Mouse (Mus musculus) liver, embryonic 15.5 days (tissue): ENCODE results near the gene Pard3. TPM values are rescaled to one million over a fixed set of nuclear protein-coding genes. Genes with fewer than 3 reads are reported as not detected.

Experiments
- ATAC-seq: fragments of 200-750 bp; cut with Nextera tagmentation; 2 replicates; pipeline ENCODE4 v1.8.0; 2017; ENCODE audit warnings: moderate number of reproducible peaks, mild to moderate bottlenecking, moderate library complexity; ENCODE audit not compliant: insufficient read depth
- H3K27ac ChIP-seq: fragments of 300-500 bp; sonication (generic); replicated peaks from 2 replicates; pipeline ENCODE4 v1.5.1; 2015; ENCODE audit warnings: mild to moderate bottlenecking, inconsistent platforms
- H3K27me3 ChIP-seq: fragments of 300-500 bp; sonication (generic); 2 replicates; pipeline ENCODE4 v1.6.1; 2015; ENCODE audit warnings: mild to moderate bottlenecking, inconsistent platforms
- H3K36me3 ChIP-seq: fragments of 300-500 bp; sonication (generic); replicated peaks from 2 replicates; pipeline ENCODE4 v1.6.1; 2015; ENCODE audit warnings: moderate library complexity, mild to moderate bottlenecking, inconsistent platforms
- H3K4me1 ChIP-seq: fragments of 300-500 bp; sonication (generic); replicated peaks from 2 replicates; pipeline ENCODE4 v1.6.1; 2015; ENCODE audit warnings: inconsistent platforms
- H3K4me2 ChIP-seq: fragments of 300-500 bp; sonication (generic); 2 replicates; pipeline ENCODE4 v1.6.1; 2015; ENCODE audit warnings: moderate library complexity, mild to moderate bottlenecking, inconsistent platforms
- H3K4me3 ChIP-seq: fragments of 300-500 bp; sonication (generic); replicated peaks from 2 replicates; pipeline ENCODE4 v1.5.1; 2015; ENCODE audit warnings: mild to moderate bottlenecking, inconsistent platforms
- H3K9ac ChIP-seq: fragments of 300-500 bp; sonication (generic); 2 replicates; pipeline ENCODE4 v1.6.1; 2015; ENCODE audit warnings: moderate library complexity, mild to moderate bottlenecking, inconsistent platforms
- H3K9me3 ChIP-seq: fragments of 300-500 bp; sonication (generic); replicated peaks from 2 replicates; pipeline ENCODE4 v1.6.1; 2016; ENCODE audit warnings: inconsistent platforms
- WGBS: fragments of 180-500 bp; shearing (Covaris S2); methylation state at CpG from one replicate; pipeline ENCODE4 v1.1.7; 2015; ENCODE audit warnings: mixed read lengths; ENCODE audit not compliant: insufficient replicate concordance; 5-methylcytosine and 5-hydroxymethylcytosine counted together
- polyA plus RNA-seq: library from polyadenylated mRNA; unstranded; fragments of >200 nt; fragmentation: Nextera tagmentation; extraction: Ambion mirVana; gene quantifications from 2 replicates; pipeline ENCODE4 v1.2.1, GENCODE M21; 2015

Gene Pard3
- polyA plus RNA-seq, 1 experiment from 2014 or later, result 6.3 TPM

DNA sequence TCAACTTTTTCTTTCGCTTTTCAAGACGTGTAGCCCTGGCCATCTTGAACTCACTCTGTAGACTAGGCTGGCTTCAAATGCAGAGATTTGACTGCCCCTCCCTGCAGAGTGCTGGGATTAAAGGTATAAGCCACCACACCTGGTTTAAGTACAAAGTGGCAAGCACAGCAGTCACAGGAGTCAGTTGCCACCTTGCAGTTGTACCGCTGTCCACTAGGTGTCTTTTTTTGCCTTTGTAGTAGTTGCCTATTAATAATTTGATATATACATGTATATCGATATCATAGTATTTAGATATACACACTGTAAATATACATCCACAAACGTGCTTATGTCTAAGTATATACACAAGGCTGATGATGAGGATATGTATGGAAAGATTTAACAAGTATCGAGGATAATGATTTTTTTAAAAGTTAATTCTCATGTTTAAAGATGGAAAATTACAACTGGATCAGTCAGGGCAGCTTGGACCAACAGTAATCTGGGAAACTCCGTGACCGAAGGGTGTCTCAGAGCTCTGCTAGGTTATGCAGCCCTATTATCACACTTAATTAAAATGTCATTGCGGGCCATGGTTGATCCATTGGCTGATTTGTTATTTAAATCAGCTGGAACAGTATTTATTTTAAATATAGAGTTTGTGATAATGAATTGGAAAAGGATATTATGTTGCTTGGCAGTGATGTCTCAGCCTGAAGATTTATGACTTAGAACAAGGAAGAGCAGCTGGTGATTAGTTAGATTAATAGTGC, 220.9 kb downstream of the Pard3 start:
- H3K36me3 ChIP-seq, result no peaks in the 10 kb centered on the region
- H3K4me2 ChIP-seq, result no peak overlapping the region
- ATAC-seq, result no peak
- no peak overlapping the region for H3K4me3 ChIP-seq
- no peak overlapping the region for H3K27ac ChIP-seq
- no peak overlapping the region for H3K9ac ChIP-seq
- H3K4me1 ChIP-seq, result no peaks in the 10 kb centered on the region
- H3K9me3 ChIP-seq, result no peaks in the 10 kb centered on the region
- H3K27me3 ChIP-seq, result no peaks in the 10 kb centered on the region
- 62% methylated on average over 9 of the region's 9 CpGs for WGBS

GRCm38 (mm10) chr8:127287816-127288215, 224.1 kb downstream of the Pard3 start:
- 65% methylated on average over 10 of the region's 10 CpGs for whole genome bisulfite sequencing
- Histone ChIP-seq H3K9ac (no peak overlapping the region), H3K27me3 (no peaks in the 10 kb centered on the region), H3K4me3 (no peak overlapping the region), H3K4me1 (no peaks in the 10 kb centered on the region), H3K4me2 (no peak overlapping the region), H3K36me3 (no peaks in the 10 kb centered on the region), H3K9me3 (no peaks in the 10 kb centered on the region), H3K27ac (no peak overlapping the region)
- ATAC-seq, result no peak

DNA sequence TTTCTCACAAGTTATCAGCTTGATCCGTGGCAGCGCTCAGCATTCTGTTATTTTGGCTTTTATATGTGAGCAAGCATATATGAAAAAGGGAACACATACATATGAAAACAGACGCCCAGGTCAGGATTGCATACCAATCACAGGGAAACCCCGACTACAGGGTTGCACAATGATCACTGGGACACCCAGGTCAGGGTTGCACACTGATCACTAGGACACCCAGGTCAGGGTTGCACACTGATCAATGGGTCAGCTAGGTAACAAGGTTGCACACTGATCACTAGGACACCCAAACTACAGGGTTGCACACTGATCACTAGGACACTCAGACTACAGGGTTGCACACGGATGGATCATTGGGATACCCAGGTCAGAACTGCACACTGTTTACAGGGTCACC, 228.6 kb downstream of the Pard3 start:
- Histone ChIP-seq H3K27me3 (no peaks in the 10 kb centered on the region), H3K4me1 (no peaks in the 10 kb centered on the region), H3K36me3 (no peaks in the 10 kb centered on the region), H3K9ac (no peak overlapping the region), H3K4me2 (no peak overlapping the region), H3K4me3 (no peak overlapping the region), H3K9me3 (no peaks in the 10 kb centered on the region), H3K27ac (no peak overlapping the region)
- ATAC-seq, result peak; percentile 34; the same call in 1 of the 2 replicates
- 63% methylated on average over 5 of the region's 5 CpGs for WGBS

- Histone ChIP-seq H3K9me3 (no peaks in the 10 kb centered on the region), H3K4me2 (no peak overlapping the region), H3K4me3 (no peak overlapping the region), H3K36me3 (no peaks in the 10 kb centered on the region), H3K27ac (no peak overlapping the region), H3K4me1 (no peaks in the 10 kb centered on the region), H3K27me3 (no peaks in the 10 kb centered on the region), H3K9ac (no peak overlapping the region)
- no peak for ATAC-seq
- 59% methylated on average over 6 of the region's 6 CpGs for WGBS
Observed at GRCm38 (mm10) chr8:127293025-127293729, 229.5 kb downstream of the Pard3 start.

DNA sequence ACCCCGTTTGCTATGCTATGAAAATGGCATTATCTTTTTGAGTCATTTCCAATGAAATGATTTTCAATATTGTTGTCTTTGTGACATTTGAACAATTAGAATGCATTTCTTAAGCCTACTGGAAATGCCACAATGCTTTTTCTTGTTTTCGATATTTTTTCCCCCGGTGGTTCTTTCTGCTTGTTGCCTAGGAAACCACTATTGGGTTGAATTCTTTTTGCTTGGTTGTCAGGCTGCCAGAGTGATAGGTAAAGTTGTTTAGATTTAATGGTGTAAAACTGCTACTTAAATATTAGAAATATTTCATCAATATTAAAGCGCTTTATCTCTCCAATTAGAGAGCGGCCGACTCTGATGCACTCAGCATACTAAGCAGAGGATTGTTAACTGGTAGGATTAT, 230.4 kb downstream of the Pard3 start:
- H3K27ac ChIP-seq, result no peak overlapping the region
- 74% methylated on average over 6 of the region's 6 CpGs for WGBS
- no peaks in the 10 kb centered on the region for H3K36me3 ChIP-seq
- no peak overlapping the region for H3K4me3 ChIP-seq
- ATAC-seq, result no peak
- H3K4me1 ChIP-seq, result no peaks in the 10 kb centered on the region
- H3K9ac ChIP-seq, result no peak overlapping the region
- H3K27me3 ChIP-seq, result no peaks in the 10 kb centered on the region
- no peak overlapping the region for H3K4me2 ChIP-seq
- H3K9me3 ChIP-seq, result no peaks in the 10 kb centered on the region

- WGBS, result 86% methylated on average over 13 of the region's 13 CpGs
Observed at GRCm38 (mm10) chr8:127295848-127296247, 232.2 kb downstream of the Pard3 start.

DNA sequence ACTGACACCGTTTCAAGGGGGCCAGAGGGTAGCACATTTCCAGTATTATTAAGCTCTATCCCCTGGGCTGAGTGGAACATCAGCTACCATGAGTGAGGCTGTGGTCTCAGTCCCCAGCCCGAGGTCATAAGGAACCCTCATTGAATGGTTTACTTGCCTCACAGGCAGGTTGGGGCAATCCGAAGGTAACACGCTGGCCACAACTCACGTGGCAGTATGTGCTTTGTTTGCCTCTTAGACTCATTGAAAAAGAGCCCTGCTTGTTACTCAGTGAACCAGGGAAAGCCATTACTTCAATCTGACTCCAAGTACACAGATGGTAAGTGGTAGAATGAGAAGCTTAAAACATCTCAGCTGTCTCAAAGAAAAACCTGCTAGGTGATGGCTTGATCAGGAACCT, 236.8 kb downstream of the Pard3 start:
- Histone ChIP-seq H3K9ac (no peak overlapping the region), H3K27ac (no peak overlapping the region), H3K4me1 (no peaks in the 10 kb centered on the region), H3K36me3 (no peaks in the 10 kb centered on the region), H3K9me3 (no peaks in the 10 kb centered on the region), H3K4me2 (no peak overlapping the region), H3K27me3 (no peaks in the 10 kb centered on the region), H3K4me3 (no peak overlapping the region)
- ATAC-seq, result no peak
- WGBS, result 68% methylated on average over 5 of the region's 5 CpGs

More at GRCm38 (mm10) chr8:127295848-127296247, 232.2 kb downstream of the Pard3 start:
- no peaks in the 10 kb centered on the region for H3K27me3 ChIP-seq
- H3K27ac ChIP-seq, result no peak overlapping the region
- H3K4me1 ChIP-seq, result no peaks in the 10 kb centered on the region
- H3K9ac ChIP-seq, result no peak overlapping the region
- no peak overlapping the region for H3K4me2 ChIP-seq
- no peak overlapping the region for H3K4me3 ChIP-seq
- H3K36me3 ChIP-seq, result no peaks in the 10 kb centered on the region
- H3K9me3 ChIP-seq, result no peaks in the 10 kb centered on the region
- no peak for ATAC-seq

- Histone ChIP-seq H3K9me3 (no peaks in the 10 kb centered on the region), H3K4me1 (peaks cover 3% of the 10 kb centered on the region; the same call in 1 of the 2 replicates), H3K27ac (no peak overlapping the region), H3K36me3 (no peaks in the 10 kb centered on the region), H3K9ac (no peak overlapping the region), H3K4me3 (no peak overlapping the region), H3K27me3 (no peaks in the 10 kb centered on the region), H3K4me2 (no peak overlapping the region)
- WGBS, result 59% methylated on average over 6 of the region's 6 CpGs
- no peak for ATAC-seq
Observed at GRCm38 (mm10) chr8:127302847-127303445, 239.3 kb downstream of the Pard3 start.

DNA sequence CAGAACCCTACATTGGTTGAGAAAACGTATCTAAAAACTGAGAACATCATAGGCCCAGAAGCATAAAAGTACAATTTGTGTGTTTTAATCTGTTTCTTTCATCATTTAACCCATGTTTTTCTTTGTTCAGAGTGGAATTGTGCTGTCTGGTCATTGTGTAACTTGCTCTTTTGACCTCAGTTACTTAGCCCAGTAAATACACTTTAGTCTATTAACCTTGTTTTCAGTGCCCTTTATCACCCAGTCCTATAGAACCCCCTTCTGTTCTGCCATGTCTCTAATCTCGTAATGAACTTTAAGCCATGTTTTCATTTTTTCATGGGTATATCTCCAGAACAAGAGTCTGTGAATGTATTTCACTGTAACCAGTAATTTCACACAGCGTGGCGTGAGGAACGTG, 243.3 kb downstream of the Pard3 start:
- no peaks in the 10 kb centered on the region for H3K9me3 ChIP-seq
- peak; percentile 57 for ATAC-seq
- no peak overlapping the region for H3K4me3 ChIP-seq
- H3K4me1 ChIP-seq, result peaks cover 3% of the 10 kb centered on the region; the same call in 1 of the 2 replicates
- H3K27me3 ChIP-seq, result no peaks in the 10 kb centered on the region
- no peak overlapping the region for H3K9ac ChIP-seq
- no peak overlapping the region for H3K27ac ChIP-seq
- H3K4me2 ChIP-seq, result no peak overlapping the region
- H3K36me3 ChIP-seq, result no peaks in the 10 kb centered on the region
- 53% methylated on average over 5 of the region's 5 CpGs for WGBS

DNA sequence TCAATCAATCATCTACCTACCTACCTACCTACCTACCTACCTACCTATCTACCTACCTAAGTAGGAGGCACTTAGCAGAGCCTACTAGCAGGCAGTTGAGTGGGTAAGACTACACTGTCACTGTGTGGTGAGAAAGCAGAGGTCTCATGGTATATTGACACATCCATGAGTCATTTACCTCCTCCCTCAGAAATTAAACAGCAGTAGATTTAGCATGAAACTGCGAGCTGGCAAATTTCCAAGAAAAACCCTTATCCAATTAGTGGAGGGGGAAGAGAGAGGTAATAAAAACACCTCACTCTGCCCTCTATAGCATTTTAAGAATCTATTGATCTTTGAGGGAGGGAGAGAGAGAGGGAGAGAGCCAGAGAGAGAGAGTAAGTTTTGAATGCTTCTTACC, 245.7 kb downstream of the Pard3 start:
- ATAC-seq, result no peak
- WGBS, result 57% methylated on average over 1 of the region's 1 CpGs

GRCm38 (mm10) chr8:127315811-127316210, 252.1 kb downstream of the Pard3 start:
- H3K9ac ChIP-seq, result no peak overlapping the region
- no peaks in the 10 kb centered on the region for H3K27me3 ChIP-seq
- no peaks in the 10 kb centered on the region for H3K9me3 ChIP-seq
- WGBS, result 0% methylated on average over 1 of the region's 1 CpGs
- H3K4me2 ChIP-seq, result no peak overlapping the region
- H3K4me1 ChIP-seq, result no peaks in the 10 kb centered on the region
- H3K4me3 ChIP-seq, result no peak overlapping the region
- no peak overlapping the region for H3K27ac ChIP-seq
- no peak for ATAC-seq
- H3K36me3 ChIP-seq, result no peaks in the 10 kb centered on the region

More for the DNA sequence above, 245.7 kb downstream of the Pard3 start:
- H3K4me2 ChIP-seq, result no peak overlapping the region
- H3K4me1 ChIP-seq, result peaks cover 3% of the 10 kb centered on the region; the same call in 1 of the 2 replicates
- no peak overlapping the region for H3K9ac ChIP-seq
- no peak overlapping the region for H3K4me3 ChIP-seq
- no peak overlapping the region for H3K27ac ChIP-seq
- H3K9me3 ChIP-seq, result no peaks in the 10 kb centered on the region
- H3K27me3 ChIP-seq, result no peaks in the 10 kb centered on the region
- H3K36me3 ChIP-seq, result no peaks in the 10 kb centered on the region
